Mouse (Mus musculus): ENCODE data around the gene Mall. TPM values are rescaled to one million over a fixed set of nuclear protein-coding genes. Genes with fewer than 3 reads are reported as not detected.

Mall gene
- polyA plus RNA-seq (2012; rRNA removed): 0.98 and 1.4 TPM in 2 replicates

DNA sequence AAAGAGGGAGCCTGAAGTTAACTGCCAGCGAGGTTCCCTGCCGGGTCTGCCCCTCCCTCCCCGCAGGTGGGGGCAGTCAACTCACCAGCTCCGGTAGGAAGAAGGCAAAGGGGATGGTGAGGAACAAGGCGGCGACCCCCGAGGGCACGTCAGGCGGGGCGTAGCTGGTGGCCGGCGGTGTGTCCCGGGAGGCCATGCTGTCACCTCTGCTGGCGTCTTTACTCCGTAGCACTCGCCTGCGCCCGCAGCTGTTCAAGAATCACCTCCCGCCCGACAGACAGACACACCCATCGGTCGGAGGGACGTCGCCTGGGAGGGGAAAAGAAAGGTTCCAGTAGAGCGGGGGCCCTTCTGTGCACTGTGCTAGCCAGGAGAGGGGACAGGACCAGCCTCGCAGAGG, at the start of gene Mall:
Mall (minus strand) TSS at position 262 of the 400 bp plus-strand sequence.
- TF ChIP-seq CTCF (IDR thresholded peaks at IDR 0.05; ENCODE audit: extremely low read depth, insufficient read depth, low read length) (no peak), POLR2A (IDR thresholded peaks at IDR 0.05; ENCODE audit: extremely low read depth, insufficient read depth, low read length) (no peak)
- Histone ChIP-seq H3K4me3 (ENCODE audit: insufficient read depth, low read length) (no peak within 1 kb of the TSS), H3K27ac (ENCODE audit: insufficient read depth, low read length) (no peak within 1 kb of the TSS), H3K4me1 (ENCODE audit: control insufficient read depth, insufficient read depth, low read length) (no peaks in the 10 kb centered on the region)

DNA sequence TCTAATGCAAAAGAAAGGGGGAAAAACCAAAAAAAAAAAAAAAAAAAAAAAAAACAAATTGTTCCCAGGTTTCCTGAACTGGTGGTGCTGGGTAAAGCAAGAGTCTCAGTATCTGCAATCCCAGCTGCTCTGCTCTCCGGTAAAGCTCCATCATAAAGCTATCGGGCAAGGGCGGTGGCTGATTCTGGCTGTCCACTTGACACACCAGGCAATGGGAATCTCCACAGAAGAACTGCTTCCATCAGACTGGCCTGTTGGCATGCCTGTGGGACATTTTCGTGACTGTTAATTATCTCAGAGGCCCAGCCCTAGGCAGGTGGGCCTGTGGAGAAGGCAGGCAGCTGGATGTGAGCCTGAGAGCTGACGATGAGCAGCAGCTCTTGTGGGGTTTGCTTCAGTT, 48.7 kb upstream of the Mall start:
- TF ChIP-seq CTCF (IDR thresholded peaks at IDR 0.05; ENCODE audit: extremely low read depth, insufficient read depth, low read length): no peak
- TF ChIP-seq POLR2A (IDR thresholded peaks at IDR 0.05; ENCODE audit: extremely low read depth, insufficient read depth, low read length): no peak
- H3K4me3 ChIP-seq (ENCODE audit: insufficient read depth, low read length): no peak overlapping the region
- no peak overlapping the region for H3K27ac ChIP-seq (ENCODE audit: insufficient read depth, low read length)
- H3K4me1 ChIP-seq (ENCODE audit: control insufficient read depth, insufficient read depth, low read length): peaks cover 3% of the 10 kb centered on the region; the same call in 1 of the 2 replicates

DNA sequence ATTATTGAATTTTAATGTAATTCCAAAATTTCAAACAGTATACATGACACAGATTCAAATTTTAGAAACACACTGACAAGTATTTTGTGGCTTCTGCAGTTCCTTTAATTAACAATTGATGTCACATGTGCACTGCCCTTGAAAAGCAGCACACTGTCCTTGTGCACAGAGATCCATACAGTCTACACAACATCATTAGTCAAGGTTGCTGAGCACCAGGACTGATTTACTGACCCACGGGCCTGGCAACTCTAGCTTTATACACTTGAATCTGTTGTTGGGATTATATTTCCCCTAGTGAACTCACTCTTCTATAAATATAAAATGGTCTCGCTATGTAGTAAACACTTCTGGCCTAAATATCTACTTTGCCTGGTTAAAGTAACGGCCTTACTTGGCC, 45.3 kb upstream of the Mall start:
- H3K27ac ChIP-seq (ENCODE audit: insufficient read depth, low read length): no peak overlapping the region

DNA sequence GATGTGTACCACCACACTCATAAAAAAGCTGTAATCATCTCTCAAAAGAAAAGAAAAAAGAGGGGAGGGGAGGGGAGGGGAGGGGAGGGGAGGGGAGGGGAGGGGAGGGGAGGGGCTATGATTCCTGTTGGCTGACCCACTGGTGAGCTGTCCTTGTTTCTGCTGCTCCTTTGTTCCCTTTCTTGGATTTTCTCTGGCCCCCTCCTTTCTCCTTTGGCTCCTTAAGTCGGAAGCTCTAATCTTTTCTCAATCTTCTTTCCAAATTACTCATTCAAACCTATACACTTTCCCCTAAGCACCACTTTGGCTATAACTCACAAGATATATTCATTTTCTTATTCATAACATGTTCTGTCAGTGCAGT, 44.8 kb upstream of the Mall start:
- Histone ChIP-seq H3K27ac (ENCODE audit: insufficient read depth, low read length) (no peak overlapping the region), H3K4me3 (ENCODE audit: insufficient read depth, low read length) (no peak overlapping the region), H3K4me1 (ENCODE audit: control insufficient read depth, insufficient read depth, low read length) (peaks cover 3% of the 10 kb centered on the region; the same call in 1 of the 2 replicates)
- TF ChIP-seq POLR2A (IDR thresholded peaks at IDR 0.05; ENCODE audit: extremely low read depth, insufficient read depth, low read length) (no peak), CTCF (IDR thresholded peaks at IDR 0.05; ENCODE audit: extremely low read depth, insufficient read depth, low read length) (no peak)

More for the DNA sequence above, 45.3 kb upstream of the Mall start:
- Histone ChIP-seq H3K4me1 (ENCODE audit: control insufficient read depth, insufficient read depth, low read length) (peaks cover 3% of the 10 kb centered on the region; the same call in 1 of the 2 replicates), H3K4me3 (ENCODE audit: insufficient read depth, low read length) (no peak overlapping the region)
- TF ChIP-seq CTCF (IDR thresholded peaks at IDR 0.05; ENCODE audit: extremely low read depth, insufficient read depth, low read length) (no peak), POLR2A (IDR thresholded peaks at IDR 0.05; ENCODE audit: extremely low read depth, insufficient read depth, low read length) (no peak)

DNA sequence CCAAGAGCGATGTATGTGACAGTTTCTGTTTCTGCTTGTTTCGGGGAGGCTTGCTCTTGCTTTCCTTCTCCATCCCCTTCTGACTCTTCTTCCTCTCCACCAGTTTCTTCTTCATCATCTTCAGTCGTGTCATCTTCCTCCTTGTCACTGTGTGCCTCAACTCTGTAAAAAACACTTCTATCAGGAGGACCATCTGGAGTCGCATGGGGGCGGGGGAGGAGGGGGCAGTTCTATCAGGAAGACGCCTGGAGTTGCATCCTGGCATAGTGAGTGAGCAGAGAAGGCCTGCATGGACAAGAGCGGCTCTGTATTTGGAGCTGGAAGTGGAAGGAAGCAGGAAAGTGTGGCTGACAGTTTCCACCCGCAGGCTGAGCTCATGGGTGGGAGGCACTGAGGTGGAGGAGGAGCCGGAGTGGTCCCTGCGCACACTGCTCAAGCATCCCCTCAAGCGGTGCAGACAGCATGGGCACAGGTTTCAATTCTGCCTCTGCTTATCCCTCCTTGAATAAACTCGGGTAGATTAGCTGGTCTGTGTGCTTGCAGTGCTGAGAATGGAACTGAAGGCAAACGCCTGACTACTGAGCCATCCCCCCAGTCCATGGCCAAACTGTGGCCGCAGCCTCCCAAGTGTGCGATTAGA, 44.3 kb upstream of the Mall start:
- Histone ChIP-seq H3K4me3 (ENCODE audit: insufficient read depth, low read length) (no peak overlapping the region), H3K27ac (ENCODE audit: insufficient read depth, low read length) (no peak overlapping the region), H3K4me1 (ENCODE audit: control insufficient read depth, insufficient read depth, low read length) (peaks cover 3% of the 10 kb centered on the region; the same call in 1 of the 2 replicates)
- TF ChIP-seq POLR2A (IDR thresholded peaks at IDR 0.05; ENCODE audit: extremely low read depth, insufficient read depth, low read length): no peak
- no peak for TF ChIP-seq CTCF (IDR thresholded peaks at IDR 0.05; ENCODE audit: extremely low read depth, insufficient read depth, low read length)

DNA sequence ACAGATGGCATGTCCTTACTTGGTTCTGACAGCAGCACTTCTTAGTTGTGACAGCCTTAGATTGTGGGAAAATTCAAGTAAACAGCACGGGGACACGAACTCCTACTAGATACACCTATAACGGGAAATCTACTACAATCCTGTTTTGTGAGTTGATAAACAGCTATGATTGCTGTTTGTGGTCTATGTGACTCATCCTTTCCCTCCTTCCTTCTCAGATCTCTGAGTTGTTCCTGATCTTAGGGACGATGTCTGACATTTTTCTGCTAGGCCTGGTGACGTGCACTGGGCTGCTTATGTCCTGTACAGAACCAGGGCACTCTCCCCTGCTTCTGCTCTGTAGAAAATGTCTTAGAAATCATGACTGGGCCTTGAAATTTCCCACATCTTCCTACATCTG, 31.9 kb upstream of the Mall start:
- no peak overlapping the region for H3K27ac ChIP-seq (ENCODE audit: insufficient read depth, low read length)
- TF ChIP-seq CTCF (IDR thresholded peaks at IDR 0.05; ENCODE audit: extremely low read depth, insufficient read depth, low read length) (no peak), POLR2A (IDR thresholded peaks at IDR 0.05; ENCODE audit: extremely low read depth, insufficient read depth, low read length) (no peak)

DNA sequence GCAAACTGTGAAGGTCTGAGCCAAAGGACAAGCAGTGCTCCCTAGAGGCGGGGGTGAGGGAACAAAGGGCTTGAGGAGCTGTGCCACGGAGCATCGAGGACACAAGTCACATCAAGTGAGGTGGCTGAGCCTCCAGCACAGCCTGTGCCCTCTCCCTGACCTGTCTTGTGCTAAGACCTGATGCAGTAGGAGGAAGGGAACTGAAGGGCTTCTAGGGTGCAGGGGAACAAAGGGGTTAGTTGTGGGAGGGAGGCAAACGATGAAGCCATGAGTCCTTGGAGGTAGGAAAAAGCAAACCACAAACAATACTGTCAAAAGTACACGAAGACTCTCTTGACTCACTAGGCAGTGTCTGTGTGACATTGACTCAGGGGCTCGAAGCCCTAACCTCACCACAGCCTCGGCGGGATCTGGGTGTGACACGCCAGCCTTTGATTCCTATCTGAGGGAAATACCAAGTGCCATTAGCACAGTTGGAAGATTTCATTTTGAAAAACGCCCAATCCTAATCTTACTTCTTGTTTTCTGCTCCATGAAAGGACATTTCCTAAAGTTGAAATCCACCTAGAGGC, 30.8 kb upstream of the Mall start:
- no peak for TF ChIP-seq CTCF (IDR thresholded peaks at IDR 0.05; ENCODE audit: extremely low read depth, insufficient read depth, low read length)
- TF ChIP-seq POLR2A (IDR thresholded peaks at IDR 0.05; ENCODE audit: extremely low read depth, insufficient read depth, low read length): no peak
- Histone ChIP-seq H3K4me3 (ENCODE audit: insufficient read depth, low read length) (no peak overlapping the region), H3K4me1 (ENCODE audit: control insufficient read depth, insufficient read depth, low read length) (peaks cover 1% of the 10 kb centered on the region), H3K27ac (ENCODE audit: insufficient read depth, low read length) (no peak overlapping the region)

More for the DNA sequence above, 31.9 kb upstream of the Mall start:
- Histone ChIP-seq H3K4me3 (ENCODE audit: insufficient read depth, low read length) (no peak overlapping the region), H3K4me1 (ENCODE audit: control insufficient read depth, insufficient read depth, low read length) (peaks cover 1% of the 10 kb centered on the region)

DNA sequence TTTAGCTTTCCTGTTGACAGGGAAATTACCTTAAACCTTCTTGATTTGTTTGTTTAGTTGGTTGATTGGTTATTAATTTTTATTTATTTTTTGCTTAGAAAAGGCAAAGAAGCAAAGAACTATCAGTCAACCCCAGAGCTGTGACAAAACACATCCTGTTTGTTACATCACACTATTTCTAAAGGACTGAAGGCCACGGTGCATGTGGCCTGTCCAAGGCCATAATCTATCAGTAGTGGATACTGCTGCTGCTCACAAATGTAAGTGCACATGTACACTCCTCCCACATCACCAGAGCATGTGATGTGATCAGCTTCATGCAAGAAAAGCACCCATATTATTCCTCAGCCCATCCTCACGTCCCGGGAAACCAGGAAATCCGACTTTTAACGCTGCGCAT, 30.3 kb upstream of the Mall start:
- no peak overlapping the region for H3K4me3 ChIP-seq (ENCODE audit: insufficient read depth, low read length)
- no peak for TF ChIP-seq CTCF (IDR thresholded peaks at IDR 0.05; ENCODE audit: extremely low read depth, insufficient read depth, low read length)
- no peak for TF ChIP-seq POLR2A (IDR thresholded peaks at IDR 0.05; ENCODE audit: extremely low read depth, insufficient read depth, low read length)
- peaks cover 1% of the 10 kb centered on the region for H3K4me1 ChIP-seq (ENCODE audit: control insufficient read depth, insufficient read depth, low read length)
- H3K27ac ChIP-seq (ENCODE audit: insufficient read depth, low read length): no peak overlapping the region

DNA sequence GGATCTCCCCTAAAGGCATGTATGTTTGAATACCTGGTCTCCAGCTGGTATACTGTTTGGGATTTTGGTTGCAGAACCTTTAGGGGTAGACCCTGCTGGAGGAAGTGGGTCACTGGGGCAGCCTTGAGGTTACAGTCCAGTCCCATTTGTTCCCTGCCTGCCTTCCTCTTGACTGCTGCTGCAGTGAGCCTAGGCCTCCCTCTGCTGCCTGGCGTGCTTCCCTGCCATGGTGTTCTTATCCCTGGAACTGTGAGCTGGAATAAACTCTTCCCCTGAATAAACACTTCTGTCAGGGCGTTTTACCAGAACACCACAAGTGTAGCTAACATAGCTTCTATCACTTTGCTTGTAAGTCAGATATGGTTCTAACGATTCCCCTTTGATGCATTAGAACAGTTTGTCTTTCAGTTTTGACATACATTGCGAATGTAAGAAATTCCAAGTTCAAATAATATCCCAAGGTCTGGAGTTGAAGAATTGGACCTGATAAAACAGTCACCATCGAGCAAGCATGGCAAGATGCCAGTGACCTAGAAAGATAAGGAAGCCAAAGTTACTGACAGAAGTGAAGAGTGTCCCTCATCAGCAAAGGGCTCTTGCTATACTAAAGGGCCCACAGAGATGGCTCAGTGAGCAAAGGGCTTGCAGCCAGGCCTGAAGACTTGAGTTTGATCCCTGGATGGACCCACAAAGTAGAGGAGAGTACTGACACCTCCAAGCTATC, 29.6 kb upstream of the Mall start:
- peaks cover 1% of the 10 kb centered on the region for H3K4me1 ChIP-seq (ENCODE audit: control insufficient read depth, insufficient read depth, low read length)
- no peak overlapping the region for H3K27ac ChIP-seq (ENCODE audit: insufficient read depth, low read length)
- no peak overlapping the region for H3K4me3 ChIP-seq (ENCODE audit: insufficient read depth, low read length)
- TF ChIP-seq POLR2A (IDR thresholded peaks at IDR 0.05; ENCODE audit: extremely low read depth, insufficient read depth, low read length) (no peak), CTCF (IDR thresholded peaks at IDR 0.05; ENCODE audit: extremely low read depth, insufficient read depth, low read length) (no peak)
